Mouse (Mus musculus): Measurements from ENCODE around the gene Olfr1029.
"Not testable (repeated sequence)": the region's sequence is repeated elsewhere in the genome, so short reads cannot be mapped to it uniquely, and the experiment has no call there.

The Olfr1029 gene

DNA sequence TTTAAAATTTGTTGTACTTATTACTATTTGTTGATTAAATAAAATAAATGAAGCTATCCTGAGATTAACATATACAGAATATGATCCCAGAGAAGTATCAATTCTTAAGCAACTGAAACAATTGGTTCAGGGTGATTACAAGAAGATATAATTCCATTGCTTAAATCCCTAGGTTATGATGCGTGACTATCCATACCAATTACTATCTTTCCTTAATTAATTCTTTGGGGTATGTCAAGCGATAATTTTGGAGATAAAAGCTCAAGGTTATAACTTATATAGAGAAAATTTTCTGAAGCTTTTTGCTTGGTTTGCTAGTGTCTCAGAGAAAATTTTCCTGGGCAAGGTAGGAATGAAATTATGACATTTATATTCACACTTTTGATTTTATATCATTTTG lies at the start of gene Olfr1029:
Gene Olfr1029, plus strand, starts transcription at position 301 of the 400 bp plus-strand sequence.
- no peak for DNase-seq (ENCODE audit: low spot score in 2 of 2)

DNA sequence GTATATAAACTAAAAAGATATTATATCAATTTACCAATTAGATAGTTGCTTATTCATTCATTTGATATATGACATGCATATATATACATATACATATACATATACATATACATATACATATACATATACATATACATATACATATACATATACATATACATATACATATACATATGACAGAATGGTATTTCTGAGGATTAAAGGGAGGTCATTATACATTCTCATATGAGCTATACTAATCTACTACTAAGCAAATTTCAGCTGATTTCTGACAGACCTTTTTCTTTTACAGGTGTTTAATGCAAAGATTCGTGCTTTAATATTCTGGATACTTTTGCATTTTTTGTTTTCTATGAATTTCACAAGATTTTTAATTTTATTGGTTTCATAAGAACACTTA lies 23.6 kb upstream of the Olfr1029 start, which contains the start of gene Olfr1028:
Gene Olfr1028, plus strand, starts transcription at position 301 of the 400 bp plus-strand sequence.
- DNase-seq (ENCODE audit: low spot score in 2 of 2) = no peak

DNA sequence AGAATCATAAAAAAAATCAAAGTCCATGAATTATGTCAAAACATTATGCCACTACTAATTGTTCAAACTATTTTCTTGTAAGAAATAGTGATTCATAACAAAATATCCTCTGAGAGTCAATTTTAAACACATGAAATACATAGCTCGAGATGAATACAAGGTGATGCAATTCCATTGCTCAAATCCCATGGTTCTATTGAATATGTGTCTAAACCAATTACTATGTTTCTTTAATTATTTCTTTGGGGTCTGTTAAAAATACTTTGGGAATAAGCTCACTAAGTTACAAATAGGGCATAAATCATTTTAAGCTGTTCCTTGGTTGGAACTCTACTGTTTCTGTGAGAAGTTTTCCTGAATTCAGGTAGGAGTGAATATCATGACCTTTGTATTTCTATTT lies 5.3 kb downstream of the Olfr1029 start, which contains the start of gene Olfr1030:
Gene Olfr1030, plus strand, starts transcription at position 301 of the 400 bp plus-strand sequence.
- DNase-seq (ENCODE audit: low spot score in 2 of 2) = no peak

DNA sequence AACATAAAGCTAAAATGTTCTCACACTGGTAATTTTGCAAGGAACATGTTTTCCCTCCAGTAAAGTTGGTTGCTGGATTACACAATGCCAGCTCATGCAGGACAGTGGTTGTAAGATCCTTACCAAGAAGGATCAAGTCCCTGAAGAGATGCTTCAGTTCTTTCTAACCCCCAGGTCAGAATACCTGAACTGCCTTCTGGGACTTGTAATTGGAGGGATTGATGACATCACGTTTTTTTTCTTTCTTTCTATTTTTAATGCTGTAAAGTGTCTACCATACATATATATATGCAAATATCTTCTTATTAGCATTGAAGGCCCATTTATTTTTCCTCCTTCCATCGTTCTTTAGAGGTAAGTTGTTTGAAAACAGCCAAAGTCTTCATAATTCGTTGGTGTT lies 16.3 kb downstream of the Olfr1029 start, which contains the start of gene Olfr1031:
Gene Olfr1031, plus strand, starts transcription at position 301 of the 400 bp plus-strand sequence.
- DNase-seq (ENCODE audit: low spot score in 2 of 2) = no peak

DNA sequence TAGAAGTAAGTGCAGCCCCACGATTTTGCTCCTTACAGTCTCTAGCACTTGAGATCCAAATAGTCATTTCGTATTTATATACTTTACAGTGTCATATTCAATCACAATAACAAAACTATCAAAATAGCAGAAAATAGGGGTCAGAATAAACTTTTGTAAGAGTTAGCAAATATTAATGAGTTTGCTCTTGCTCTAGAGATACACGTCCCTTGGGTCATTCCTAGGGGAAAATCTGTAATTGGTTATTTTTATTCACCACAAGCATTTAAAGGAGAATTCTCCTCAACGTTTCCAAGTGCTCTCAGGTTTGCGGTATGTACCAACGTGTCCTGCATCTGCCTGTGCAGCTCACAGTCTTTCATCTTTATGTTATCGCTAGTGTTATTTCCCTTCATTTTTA lies 31.5 kb downstream of the Olfr1029 start, which contains the start of gene Olfr1032:
Gene Olfr1032, plus strand, starts transcription at position 301 of the 400 bp plus-strand sequence.
- no peak for DNase-seq (ENCODE audit: low spot score in 2 of 2)

DNA sequence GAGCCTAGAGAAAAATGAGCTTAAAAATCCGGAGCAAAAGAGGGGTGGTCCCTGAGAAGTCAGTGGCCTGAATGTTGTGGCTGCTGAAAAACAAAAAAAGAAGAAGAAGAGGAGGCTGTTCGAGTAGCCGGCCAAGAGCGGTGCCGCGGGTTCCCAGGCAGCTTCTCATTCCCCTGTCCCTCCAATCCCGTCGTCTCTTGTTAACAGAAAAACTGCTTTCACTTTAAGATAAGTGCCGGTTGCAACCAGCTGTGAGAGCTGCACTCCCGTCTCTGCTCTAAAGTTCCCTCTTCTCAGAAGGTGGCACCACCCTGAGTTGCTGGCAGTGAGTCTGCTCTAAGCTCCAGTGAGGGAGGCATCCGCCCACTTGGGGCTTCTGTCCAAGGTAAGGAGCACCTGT lies 46.7 kb downstream of the Olfr1029 start, which contains the start of gene Olfr1033:
Gene Olfr1033, plus strand, starts transcription at position 228 of the 400 bp plus-strand sequence.
- DNase-seq (ENCODE audit: low spot score in 2 of 2) = peak in 1 of 2 experiments; percentile 5

DNA sequence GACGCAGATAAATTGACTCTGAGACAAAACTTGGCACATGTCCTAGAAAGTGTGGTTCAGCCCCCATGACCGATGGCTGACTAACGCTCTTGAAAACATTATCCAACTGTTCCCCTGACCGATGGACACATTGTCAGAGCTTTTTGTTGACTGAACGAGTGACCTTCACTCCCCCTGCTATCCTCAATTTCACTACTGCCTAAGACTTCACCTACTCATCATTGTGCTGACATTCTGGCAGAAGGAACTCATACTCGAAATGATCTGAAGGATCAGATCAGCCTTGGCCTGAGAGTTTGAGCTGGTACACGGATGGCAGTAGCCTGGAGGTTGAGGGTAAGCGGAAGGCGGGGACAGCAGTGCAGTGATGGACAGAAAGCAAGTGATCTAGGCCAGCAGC lies 47.8 kb downstream of the Olfr1029 start:
- DNase-seq (ENCODE audit: low spot score in 2 of 2) = not testable (repeated sequence)

All from urinary bladder, postnatal 36 days (tissue).